Mouse (Mus musculus) embryonic facial prominence, embryonic 13.5 days (tissue): ENCODE measurements around the gene Atg101. TPM values are rescaled to one million over a fixed set of nuclear protein-coding genes. Genes with fewer than 3 reads are reported as not detected.

ENCODE experiments used
- ATAC-seq: fragments of 200-750 bp; cut with Nextera tagmentation; 2 replicates; pipeline ENCODE4 v1.8.0; 2017; ENCODE audit warnings: low read depth; ENCODE audit not compliant: insufficient number of reproducible peaks, insufficient read depth, low FRiP score, low TSS enrichment
- H3K27ac ChIP-seq: fragments of 300-500 bp; sonication (generic); 2 replicates; pipeline ENCODE4 v1.5.1; 2015; ENCODE audit warnings: moderate library complexity, mild to moderate bottlenecking, inconsistent platforms
- H3K27me3 ChIP-seq: fragments of 300-500 bp; sonication (generic); 2 replicates; pipeline ENCODE4 v1.6.1; 2015; ENCODE audit warnings: mild to moderate bottlenecking, inconsistent platforms
- H3K36me3 ChIP-seq: fragments of 300-500 bp; sonication (generic); 2 replicates; pipeline ENCODE4 v1.6.1; 2015; ENCODE audit warnings: mild to moderate bottlenecking, inconsistent platforms
- H3K4me1 ChIP-seq: fragments of 300-500 bp; sonication (generic); 2 replicates; pipeline ENCODE4 v1.6.1; 2015; ENCODE audit warnings: inconsistent platforms
- H3K4me2 ChIP-seq: fragments of 300-500 bp; sonication (generic); 2 replicates; pipeline ENCODE4 v1.6.1; 2015; ENCODE audit warnings: moderate library complexity, mild to moderate bottlenecking, inconsistent platforms
- H3K4me3 ChIP-seq: fragments of 300-500 bp; sonication (generic); 2 replicates; pipeline ENCODE4 v1.5.1; 2015; ENCODE audit warnings: mild to moderate bottlenecking, inconsistent platforms
- H3K9ac ChIP-seq: fragments of 300-500 bp; sonication (generic); 2 replicates; pipeline ENCODE4 v1.6.1; 2015; ENCODE audit warnings: mild to moderate bottlenecking, inconsistent platforms
- H3K9me3 ChIP-seq: fragments of 300-500 bp; sonication (generic); 2 replicates; pipeline ENCODE4 v1.6.1; 2016; ENCODE audit warnings: inconsistent platforms
- WGBS: fragments of 180-500 bp; shearing (Covaris S2); methylation state at CpG from one replicate; pipeline ENCODE4 v1.1.7; 2015; ENCODE audit warnings: mixed read lengths; 5-methylcytosine and 5-hydroxymethylcytosine counted together
- polyA plus RNA-seq: library from polyadenylated mRNA; unstranded; fragments of >200 nt; fragmentation: Nextera tagmentation; extraction: Ambion mirVana; gene quantifications from 2 replicates; pipeline ENCODE4 v1.2.1, GENCODE M21; 2015

Atg101 gene
- polyA plus RNA-seq, 1 experiment from 2014 or later: 65.9 TPM

DNA sequence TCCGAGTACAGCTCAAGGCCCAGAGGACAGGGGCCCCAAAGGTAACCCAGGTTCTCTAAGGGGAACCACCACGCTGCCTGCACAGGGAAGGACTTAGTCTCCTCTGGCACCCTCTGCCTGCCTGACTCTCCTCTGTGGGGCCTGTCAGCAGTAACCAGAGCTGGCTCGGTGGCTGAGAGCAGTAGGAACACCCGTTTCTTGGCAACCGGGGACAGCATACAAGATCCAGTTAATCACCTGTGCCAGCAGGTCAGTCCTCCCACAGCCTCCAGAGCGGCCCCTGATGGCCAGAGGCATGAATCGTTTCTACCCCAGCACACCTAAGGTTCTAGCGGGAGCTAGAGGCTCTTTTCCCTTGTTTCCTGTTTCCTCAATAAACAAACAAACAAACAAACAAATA is 41.4 kb upstream of the Atg101 start:
- H3K9me3 ChIP-seq: no peaks in the 10 kb centered on the region
- H3K27me3 ChIP-seq: 0 out of 2 replicates have a peak, but pooled peaks cover 3% of the 10 kb centered on the region
- no peak for ATAC-seq
- no peak overlapping the region for H3K9ac ChIP-seq
- no peaks in the 10 kb centered on the region for H3K36me3 ChIP-seq
- H3K4me1 ChIP-seq: peaks cover 35% of the 10 kb centered on the region
- 21% methylated on average over 8 of the region's 8 CpGs for WGBS
- H3K4me3 ChIP-seq: no peak overlapping the region
- H3K27ac ChIP-seq: no peak overlapping the region
- H3K4me2 ChIP-seq: no peak overlapping the region

DNA sequence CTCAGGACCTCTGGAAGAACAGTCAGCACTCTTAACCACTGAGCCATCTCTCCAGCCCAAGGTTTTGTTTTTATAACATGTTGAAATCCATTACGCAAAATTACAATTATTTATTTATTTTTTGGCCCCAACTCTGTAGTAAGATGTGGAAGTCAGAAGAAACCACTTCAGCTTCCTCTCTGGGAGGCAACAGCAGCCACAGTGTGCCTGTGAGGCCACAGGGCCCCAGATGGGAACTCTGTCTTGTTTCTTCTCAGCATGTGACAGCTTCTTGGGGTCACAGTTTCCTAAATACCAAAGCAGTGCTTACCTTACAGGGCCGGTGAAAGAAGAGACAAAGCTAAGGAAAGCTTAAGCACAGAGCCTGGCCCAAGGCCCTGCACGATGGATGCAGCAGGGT is 40.1 kb upstream of the Atg101 start:
- 62% methylated on average over 3 of the region's 3 CpGs for WGBS
- no peak overlapping the region for H3K27ac ChIP-seq

DNA sequence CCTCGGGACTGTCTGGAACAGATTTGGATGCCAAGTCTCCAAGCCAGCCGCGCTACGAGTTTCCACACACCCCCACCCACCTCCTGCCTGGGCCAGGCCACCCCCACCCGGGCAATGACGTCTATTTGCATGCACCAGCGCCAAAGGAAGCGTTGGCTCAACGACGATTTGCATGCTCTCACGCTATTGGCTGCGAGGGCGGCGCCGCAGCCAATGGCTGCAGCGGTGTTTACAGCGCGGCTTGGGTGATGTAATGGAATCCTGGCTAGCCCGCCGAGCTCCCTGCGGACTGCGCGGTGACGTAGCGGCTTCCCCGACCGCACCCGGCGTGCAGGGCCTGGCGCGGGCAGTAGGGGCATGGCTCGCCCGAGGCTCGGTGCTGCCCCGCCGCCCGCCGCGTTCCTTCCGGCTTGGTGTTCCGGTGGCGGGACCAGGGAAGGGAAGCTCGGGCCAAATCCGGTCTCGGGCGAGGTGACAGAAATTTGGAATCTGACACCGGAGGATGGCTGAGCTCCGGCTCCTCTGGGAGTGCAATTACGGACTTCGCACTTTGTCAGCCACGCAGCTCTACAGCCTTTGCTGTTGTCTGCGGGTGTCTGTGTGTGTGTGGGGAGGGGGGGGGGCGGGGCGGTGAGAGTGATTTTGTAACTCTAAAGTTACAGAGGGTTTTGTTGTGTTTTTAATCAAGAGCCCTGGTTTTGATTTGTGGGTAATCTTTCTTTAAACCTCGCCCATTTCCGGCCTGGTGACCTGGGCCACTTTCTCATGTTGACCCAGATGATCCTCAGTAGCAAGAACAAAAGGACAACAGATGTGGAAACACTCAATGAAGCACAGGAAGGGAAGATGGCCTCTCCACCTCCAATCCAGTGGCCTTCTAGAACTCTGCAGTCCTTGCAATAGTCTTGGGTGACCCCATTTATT is 37.6 kb upstream of the Atg101 start:
- under 1% methylated on average over 56 of the region's 56 CpGs for WGBS
- no peaks in the 10 kb centered on the region for H3K9me3 ChIP-seq
- peaks cover 25% of the 10 kb centered on the region for H3K4me1 ChIP-seq
- H3K27ac ChIP-seq: peak overlapping the region; percentile 94
- ATAC-seq: peak; percentile 98
- H3K36me3 ChIP-seq: no peaks in the 10 kb centered on the region
- no peaks in the 10 kb centered on the region for H3K27me3 ChIP-seq
- peak overlapping the region; percentile 48 for H3K4me3 ChIP-seq
- peak overlapping the region; percentile 72 for H3K9ac ChIP-seq
- H3K4me2 ChIP-seq: peak overlapping the region; percentile 66

More for the DNA sequence above, 40.1 kb upstream of the Atg101 start:
- Histone ChIP-seq H3K4me3 (no peak overlapping the region), H3K36me3 (no peaks in the 10 kb centered on the region), H3K9me3 (no peaks in the 10 kb centered on the region), H3K4me1 (peaks cover 37% of the 10 kb centered on the region), H3K27me3 (no peaks in the 10 kb centered on the region), H3K9ac (no peak overlapping the region), H3K4me2 (no peak overlapping the region)
- no peak for ATAC-seq

DNA sequence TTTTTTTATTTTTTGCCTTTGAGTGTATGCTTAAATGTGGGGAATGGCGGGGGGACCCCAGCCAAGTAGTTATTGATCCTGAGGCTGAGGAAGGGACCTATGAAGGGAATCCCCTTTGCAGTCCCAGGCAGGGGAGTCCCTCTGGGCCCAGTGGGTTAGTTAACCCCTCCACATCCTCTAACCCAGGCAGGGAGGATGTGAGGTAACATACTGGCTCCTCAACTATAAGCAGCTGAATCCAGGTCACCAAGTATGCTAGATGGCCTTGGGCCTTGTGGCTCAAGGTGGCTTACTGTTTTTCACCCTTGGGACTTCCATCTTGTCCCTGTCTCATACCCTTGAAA is 36.9 kb upstream of the Atg101 start:
- Histone ChIP-seq H3K4me3 (peak overlapping the region; percentile 48), H3K9me3 (no peaks in the 10 kb centered on the region), H3K4me2 (peak overlapping the region; percentile 66), H3K36me3 (no peaks in the 10 kb centered on the region), H3K27ac (peak overlapping the region; percentile 94), H3K27me3 (no peaks in the 10 kb centered on the region), H3K4me1 (peaks cover 25% of the 10 kb centered on the region), H3K9ac (no peak overlapping the region)
- WGBS: 32% methylated on average over 1 of the region's 1 CpGs
- ATAC-seq: no peak

DNA sequence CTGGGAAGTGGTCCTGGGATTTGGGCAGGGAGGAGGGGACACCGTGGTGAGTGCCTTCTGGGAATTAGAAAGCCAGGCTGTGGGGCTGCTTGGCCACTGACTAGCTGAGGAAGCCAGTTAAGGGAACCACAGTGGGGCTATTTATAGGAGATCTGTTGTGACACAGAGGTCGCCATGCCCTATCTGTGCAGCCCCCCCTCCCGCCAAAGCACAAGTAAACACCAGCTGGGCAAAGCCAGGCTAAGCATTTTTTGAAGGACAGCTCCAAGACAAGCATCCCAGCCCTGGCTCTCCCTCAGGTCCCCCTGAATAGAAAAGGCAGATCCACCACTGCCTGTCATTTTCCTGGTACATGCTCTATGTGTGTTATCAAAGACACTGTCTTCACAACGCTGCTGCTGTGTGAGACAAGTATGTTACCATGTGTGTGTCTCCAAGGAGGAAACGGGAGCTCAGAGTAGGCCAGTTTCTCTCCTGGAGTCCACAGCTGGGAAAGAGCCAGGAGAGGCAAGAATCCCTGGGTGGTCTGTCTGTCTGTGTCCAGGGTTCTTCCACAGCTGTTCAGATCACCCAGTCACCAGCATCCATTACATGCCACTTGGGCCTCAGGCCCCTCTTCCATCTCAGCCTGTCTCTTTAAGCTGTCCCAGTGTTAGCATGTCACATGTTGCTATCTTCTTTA is 35.9 kb upstream of the Atg101 start:
- H3K9ac ChIP-seq: no peak overlapping the region
- no peak for ATAC-seq
- 25% methylated on average over 5 of the region's 5 CpGs for WGBS
- H3K4me3 ChIP-seq: no peak overlapping the region
- H3K4me2 ChIP-seq: no peak overlapping the region
- H3K36me3 ChIP-seq: no peaks in the 10 kb centered on the region
- H3K27me3 ChIP-seq: no peaks in the 10 kb centered on the region
- no peaks in the 10 kb centered on the region for H3K9me3 ChIP-seq
- peaks cover 19% of the 10 kb centered on the region for H3K4me1 ChIP-seq
- peak overlapping the region; percentile 77; the same call in 1 of the 2 replicates for H3K27ac ChIP-seq

DNA sequence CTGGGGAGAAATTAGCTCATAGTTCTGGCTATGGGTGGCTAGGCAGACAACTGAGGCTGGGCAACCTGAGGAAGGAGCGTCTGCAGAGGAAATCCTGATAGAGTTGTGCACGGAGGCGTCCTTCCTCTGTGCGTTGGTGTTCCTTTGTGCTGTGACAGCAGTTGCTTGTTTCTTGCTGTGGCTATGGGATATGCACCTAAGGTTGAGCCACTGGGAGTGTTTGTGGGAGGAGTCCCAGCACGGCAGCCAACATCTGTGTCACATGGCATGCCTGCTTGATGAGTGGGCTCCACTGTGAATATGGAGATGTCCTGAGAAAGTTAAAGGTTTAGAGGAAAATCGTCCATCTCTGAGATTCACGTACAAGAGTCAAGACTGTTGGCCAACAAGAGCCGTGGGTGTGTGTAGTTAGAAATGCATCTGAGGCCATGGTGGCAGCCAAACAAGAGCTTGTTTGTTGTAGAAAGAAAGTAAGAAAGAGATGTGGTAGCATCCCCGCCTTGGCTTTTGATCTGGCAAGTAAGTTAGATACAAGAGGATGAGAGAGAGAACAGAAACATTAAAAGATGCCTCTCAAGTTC is 33.8 kb upstream of the Atg101 start:
- no peak for ATAC-seq
- WGBS: 81% methylated on average over 9 of the region's 9 CpGs
- no peak overlapping the region for H3K27ac ChIP-seq
- H3K4me2 ChIP-seq: no peak overlapping the region
- no peaks in the 10 kb centered on the region for H3K36me3 ChIP-seq
- H3K9me3 ChIP-seq: no peaks in the 10 kb centered on the region
- H3K27me3 ChIP-seq: no peaks in the 10 kb centered on the region
- H3K4me3 ChIP-seq: no peak overlapping the region
- no peak overlapping the region for H3K9ac ChIP-seq
- peaks cover 31% of the 10 kb centered on the region for H3K4me1 ChIP-seq

DNA sequence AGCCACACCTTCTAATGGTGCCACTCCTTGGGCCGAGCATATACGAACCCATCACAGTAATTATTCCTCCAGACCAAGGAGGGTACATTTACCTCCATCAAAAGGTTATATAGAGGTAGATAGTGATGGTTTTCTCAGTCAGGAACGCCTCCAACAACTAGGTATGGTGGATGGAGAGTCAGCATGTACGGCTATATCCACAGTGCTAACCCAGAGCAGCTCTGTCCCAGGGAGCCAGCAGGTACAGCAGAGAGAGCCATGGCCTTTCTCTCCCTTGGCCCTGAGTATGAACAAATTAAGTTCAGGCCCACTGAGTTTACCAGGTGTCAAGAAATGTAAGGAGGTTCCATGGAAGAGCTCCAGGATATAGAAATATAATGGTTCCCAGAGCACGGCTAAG is 32.1 kb upstream of the Atg101 start:
- Histone ChIP-seq H3K9ac (no peak overlapping the region), H3K9me3 (no peaks in the 10 kb centered on the region), H3K36me3 (no peaks in the 10 kb centered on the region), H3K27me3 (no peaks in the 10 kb centered on the region), H3K4me3 (no peak overlapping the region), H3K4me2 (no peak overlapping the region), H3K4me1 (peaks cover 26% of the 10 kb centered on the region), H3K27ac (no peak overlapping the region)
- ATAC-seq: no peak
- WGBS: 83% methylated on average over 5 of the region's 5 CpGs

DNA sequence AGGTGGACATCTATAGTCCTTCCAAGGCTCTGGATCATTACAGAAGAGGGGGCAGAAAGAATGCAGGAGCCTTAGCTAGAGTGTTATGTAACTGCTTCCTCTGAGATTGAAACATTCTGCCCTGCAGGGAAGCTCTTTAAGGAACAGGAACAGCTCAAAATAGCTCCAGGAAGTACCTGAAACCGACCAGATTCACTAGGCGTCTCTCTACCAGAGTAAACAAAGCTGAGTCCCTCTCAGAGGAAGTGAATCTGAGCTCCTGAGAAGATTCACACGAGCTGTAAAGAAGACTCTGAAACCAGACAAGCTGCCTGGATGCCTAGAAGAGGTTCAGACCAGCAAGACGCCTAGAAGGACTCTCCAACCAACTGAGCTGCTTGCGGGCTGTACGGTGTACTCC is 31.5 kb upstream of the Atg101 start:
- H3K27ac ChIP-seq: no peak overlapping the region; the same call in 1 of the 2 replicates
- peaks cover 22% of the 10 kb centered on the region for H3K4me1 ChIP-seq
- H3K27me3 ChIP-seq: no peaks in the 10 kb centered on the region
- H3K9ac ChIP-seq: no peak overlapping the region
- no peaks in the 10 kb centered on the region for H3K9me3 ChIP-seq
- H3K36me3 ChIP-seq: no peaks in the 10 kb centered on the region
- WGBS: 88% methylated on average over 6 of the region's 6 CpGs
- H3K4me3 ChIP-seq: no peak overlapping the region
- H3K4me2 ChIP-seq: no peak overlapping the region
- ATAC-seq: no peak

DNA sequence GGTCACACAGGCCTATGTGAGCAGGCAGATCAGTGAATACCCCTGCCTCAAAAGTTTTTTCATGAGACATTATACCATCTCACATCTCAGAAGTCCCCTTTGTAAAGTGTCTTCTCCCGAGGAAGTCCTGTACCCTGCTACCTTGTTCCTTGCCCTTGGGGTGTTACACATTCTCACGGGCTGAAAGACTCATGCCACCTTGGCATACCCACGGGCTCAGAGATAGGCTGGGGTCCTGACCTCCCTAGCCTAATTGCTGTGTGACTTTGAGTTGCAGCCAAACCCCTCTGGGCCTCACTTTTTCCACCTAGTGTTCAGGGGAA is 30.5 kb upstream of the Atg101 start:
- H3K9ac ChIP-seq: peak overlapping the region; percentile 88
- peaks cover 18% of the 10 kb centered on the region for H3K4me1 ChIP-seq
- 13% methylated on average over 3 of the region's 3 CpGs for WGBS
- H3K36me3 ChIP-seq: no peaks in the 10 kb centered on the region
- peak overlapping the region; percentile 44; the same call in 1 of the 2 replicates for H3K27ac ChIP-seq
- peak overlapping the region; percentile 90 for H3K4me2 ChIP-seq
- H3K9me3 ChIP-seq: no peaks in the 10 kb centered on the region
- H3K27me3 ChIP-seq: no peaks in the 10 kb centered on the region
- ATAC-seq: no peak
- peak overlapping the region; percentile 65 for H3K4me3 ChIP-seq

DNA sequence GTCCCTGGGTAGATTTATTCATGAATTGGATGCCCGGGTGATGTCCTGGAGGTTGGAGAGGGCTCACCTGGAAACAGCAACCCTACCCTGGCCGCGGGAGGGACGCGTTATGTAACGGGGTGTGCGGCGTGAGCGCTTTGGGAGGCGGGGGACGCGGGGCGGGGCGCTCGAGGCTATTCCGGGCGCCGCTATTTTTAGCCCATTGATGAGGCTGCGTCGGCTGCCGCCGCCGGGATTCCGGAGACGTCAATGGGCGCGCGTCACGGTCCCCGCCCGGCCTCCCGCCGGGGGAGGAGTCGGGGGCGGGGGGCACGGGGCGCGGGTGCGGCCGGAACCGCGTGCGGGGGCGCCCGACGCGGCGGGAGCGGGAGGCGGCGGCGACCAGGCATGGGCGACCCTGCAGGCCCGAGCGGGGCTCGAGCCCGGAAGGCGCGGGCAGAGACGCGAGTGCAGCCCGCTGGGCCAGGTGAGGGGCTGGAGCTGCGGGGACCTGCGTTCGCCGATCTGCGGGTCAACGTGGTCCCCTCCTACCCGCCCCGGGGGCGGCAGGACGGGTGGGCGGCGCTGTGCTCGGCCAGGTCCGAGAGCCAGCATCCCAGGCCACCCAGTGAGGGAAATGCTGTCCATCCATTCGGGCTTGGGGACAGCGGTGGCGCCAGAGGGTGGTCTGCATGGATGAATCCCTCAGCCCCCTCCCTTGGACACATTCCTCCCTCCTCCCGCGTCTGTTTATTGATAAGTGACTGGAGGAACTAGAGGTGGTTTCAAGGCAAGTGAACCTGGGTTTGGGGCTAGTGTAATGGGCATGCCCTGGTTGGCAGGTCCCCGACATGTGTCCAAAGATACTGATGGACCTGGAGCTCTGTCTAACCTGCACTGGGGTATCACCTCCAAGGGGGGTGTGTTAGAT is 29.9 kb upstream of the Atg101 start, which contains the start of gene Nr4a1:
Gene Nr4a1 (plus strand): TSS at position 384 of the 910 bp plus-strand sequence.
- ATAC-seq: peak; percentile 32; the same call in 1 of the 2 replicates
- H3K9me3 ChIP-seq: no peaks in the 10 kb centered on the region
- H3K27ac ChIP-seq: peak within 1 kb of the TSS; percentile 44; the same call in 1 of the 2 replicates
- H3K27me3 ChIP-seq: no peaks in the 10 kb centered on the region
- H3K4me2 ChIP-seq: peak within 1 kb of the TSS; percentile 90
- H3K4me3 ChIP-seq: peak within 1 kb of the TSS; percentile 65
- peak within 1 kb of the TSS; percentile 88 for H3K9ac ChIP-seq
- H3K4me1 ChIP-seq: peaks cover 18% of the 10 kb centered on the region
- no peaks in the 10 kb centered on the region for H3K36me3 ChIP-seq
- 1% methylated on average over 80 of the region's 82 CpGs for WGBS
